Mouse (Mus musculus) frontal cortex, adult (tissue): ENCODE results near the gene Gmeb2.

Source experiments
- ATAC-seq: cut with Nextera tagmentation; 2 replicates; pipeline ENCODE4 v1.9.2; 2017; ENCODE audit warnings: mild to moderate bottlenecking, moderate library complexity, mixed read lengths; ENCODE audit not compliant: low TSS enrichment

Gmeb2 gene

DNA sequence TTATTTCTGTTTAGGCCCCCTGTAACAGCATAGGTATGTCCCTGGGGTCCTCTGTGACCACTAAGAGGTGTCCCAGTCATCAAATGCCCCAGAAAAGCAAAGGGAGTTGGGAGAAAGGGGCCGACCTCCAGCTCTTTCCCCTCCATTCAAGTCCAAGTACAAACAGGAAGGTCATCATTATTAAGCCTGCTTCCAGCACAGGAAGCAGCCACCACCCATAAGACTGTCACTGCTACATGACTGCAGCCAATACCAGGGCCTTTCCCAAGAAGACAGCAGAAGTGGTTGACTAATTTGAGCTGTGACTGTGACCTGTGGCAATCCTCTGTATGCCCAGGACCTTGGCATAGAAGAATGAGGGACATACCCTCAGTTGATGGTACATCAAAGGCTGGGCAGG, 59.5 kb downstream of the Gmeb2 start:
- no peak for ATAC-seq

DNA sequence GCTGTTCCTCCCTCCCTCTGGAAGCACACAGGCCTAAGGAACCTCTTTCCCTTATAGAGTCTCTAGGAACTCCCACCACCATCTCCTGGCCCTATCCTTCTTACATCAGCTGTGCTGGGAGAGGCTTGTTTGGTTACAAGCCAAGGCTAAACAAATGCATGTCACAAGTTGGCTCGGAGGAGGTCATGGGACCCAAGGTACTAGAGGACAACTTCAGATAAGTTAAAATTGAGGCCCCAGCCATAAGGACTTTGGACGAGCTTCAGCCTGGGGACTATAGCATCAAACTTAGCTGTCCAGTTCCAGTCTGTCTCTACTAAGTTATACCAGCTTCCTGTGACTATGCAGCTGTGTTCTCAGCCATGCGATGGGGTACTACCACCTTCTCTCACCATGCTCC, 60.7 kb downstream of the Gmeb2 start:
- no peak for ATAC-seq

DNA sequence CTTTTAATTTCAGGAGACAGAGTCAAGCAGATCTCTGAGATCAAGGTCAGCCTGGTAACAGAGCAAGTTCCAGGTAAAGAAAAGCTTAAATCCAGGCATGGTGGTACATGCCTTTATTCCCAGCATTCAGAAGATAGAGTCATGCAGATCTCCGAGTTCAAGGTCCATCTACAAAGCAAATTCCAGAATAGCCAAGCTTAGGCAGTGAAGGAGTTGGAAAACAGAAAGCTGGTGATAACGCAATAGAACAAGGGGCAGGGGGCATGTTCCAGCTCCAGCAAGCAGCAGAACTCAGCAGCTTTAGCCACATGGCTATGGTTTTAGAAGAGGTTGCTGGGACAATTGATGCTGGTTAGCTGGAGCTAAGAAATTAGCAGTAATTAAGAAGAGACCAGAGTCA, 62.8 kb downstream of the Gmeb2 start:
- ATAC-seq: no peak

DNA sequence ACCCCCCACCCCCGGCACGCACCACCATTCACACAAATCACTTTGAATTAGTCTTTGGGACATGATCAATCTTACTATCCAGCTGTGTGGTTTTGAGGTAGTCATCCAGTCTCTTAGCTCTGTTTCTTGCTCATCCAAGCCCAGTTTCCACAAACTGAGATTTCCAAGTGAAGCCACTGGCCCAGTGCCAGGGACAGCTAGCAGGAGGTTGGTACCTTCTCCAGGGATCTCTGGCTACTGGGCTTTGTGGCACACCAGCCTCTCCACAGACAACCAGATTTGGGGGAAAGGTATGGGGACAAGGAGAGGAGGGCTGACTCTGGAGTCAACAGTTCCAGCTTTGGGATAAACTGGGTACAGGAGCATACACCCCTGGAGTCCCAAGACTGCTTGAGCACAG, 67.5 kb downstream of the Gmeb2 start:
- no peak for ATAC-seq

DNA sequence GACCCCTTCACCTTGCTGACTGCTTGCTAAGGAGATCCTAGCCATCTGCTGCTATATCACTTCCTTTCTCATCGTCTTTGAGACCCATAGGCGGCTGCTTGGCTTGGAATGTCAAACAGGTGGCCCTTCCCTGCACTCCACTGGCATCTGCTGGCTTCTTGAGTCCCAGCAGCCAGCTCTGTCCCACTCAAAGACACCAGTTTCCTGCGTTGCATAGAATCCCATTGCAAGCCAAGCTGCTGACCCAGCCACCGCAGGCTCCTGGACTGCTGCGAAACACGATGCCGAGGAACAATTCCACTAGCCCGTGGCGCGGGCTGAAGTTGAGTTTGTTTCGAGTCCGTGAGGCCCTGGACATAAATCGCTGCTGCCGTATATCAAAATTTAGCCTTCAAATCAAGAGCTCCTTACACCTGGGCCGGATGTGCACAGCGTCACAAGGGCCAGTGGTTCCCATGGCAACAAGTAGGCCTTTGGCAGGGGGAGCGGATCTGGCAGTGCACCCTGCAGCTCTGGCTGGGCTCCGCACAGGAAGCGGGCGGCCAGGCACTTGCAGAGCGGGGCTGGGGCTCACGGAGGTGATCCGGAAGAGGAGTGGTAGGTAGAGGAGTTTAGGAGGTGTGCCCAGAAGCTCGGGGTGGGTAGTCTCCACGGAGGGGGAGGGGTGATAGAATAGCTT, 68.2 kb downstream of the Gmeb2 start, which contains the start of gene Fndc11:
Gene Fndc11 (plus strand): TSS at position 476 of the 679 bp plus-strand sequence.
- ATAC-seq: peak; percentile 59; the same call in 1 of the 2 replicates

DNA sequence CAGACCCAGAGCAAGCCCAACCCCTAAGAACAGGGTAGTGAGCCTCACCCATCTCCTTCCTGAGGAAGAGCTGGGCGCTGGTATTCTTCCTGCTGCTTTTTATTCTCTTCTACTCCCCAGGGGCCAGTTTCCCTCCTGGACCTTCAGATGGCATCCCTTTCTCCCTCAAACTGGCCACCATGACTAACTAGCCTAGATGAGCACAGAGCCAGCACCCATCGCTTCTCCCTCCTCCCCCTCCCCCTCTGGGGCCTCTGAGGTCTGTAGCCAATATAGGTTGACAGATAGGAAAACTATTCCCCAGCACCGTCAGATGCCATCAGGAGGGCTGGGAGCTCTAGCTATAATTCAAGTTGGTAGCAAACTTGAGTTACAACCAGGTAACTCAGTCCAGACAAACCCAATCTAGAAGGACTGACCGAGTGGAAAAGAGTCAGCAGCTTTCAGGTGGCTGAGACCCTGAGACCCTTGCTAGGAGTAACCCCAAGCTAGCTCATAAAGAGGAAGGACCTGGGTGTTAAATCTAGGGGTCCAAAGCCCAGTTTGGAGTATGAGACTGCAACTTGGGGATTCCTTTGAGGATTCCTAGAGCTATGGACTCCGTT, 68.9 kb downstream of the Gmeb2 start:
- ATAC-seq: no peak

DNA sequence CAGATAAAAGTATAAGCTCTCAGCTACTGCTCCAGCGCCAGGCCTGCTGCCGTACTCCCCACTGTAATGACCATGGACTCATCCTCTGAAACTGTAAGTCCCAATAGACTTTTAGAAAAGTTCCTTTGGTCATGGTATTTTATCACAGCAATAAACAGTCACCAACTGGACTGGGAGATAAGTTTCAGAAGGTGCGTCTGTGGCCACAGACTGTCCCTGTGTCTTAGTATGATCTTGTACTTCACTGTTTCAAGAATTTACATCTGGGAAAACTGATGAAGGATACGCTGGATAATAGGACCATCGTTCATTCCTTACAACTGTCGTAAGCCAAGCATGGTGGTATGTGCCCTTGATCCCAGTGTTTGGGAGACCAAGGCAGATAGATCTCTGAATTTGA, 71.8 kb downstream of the Gmeb2 start:
- ATAC-seq: no peak

DNA sequence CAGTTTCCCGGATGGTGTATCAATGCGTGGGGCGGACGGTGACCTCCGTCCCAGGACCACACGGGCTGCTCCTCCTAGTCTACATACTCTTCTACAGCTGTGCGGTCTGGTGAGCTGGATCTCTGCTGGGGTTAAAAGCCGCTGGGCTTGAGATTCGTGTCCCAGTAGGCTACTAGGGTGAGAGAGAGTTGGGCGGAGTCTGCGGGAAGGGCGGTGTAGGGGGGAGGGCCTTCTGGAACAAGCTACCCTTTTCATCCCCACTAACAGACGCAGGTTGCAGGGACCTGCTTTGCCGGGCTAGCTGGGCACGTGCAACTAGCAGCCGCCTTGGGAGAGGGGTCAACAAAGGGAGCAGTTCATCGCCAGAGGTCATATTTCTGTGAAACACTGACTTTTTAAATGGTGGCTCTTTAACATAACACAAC, 74.8 kb downstream of the Gmeb2 start, which contains the start of gene Srms:
Gene Srms (minus strand): TSS at position 165 of the 425 bp plus-strand sequence.
- no peak for ATAC-seq

DNA sequence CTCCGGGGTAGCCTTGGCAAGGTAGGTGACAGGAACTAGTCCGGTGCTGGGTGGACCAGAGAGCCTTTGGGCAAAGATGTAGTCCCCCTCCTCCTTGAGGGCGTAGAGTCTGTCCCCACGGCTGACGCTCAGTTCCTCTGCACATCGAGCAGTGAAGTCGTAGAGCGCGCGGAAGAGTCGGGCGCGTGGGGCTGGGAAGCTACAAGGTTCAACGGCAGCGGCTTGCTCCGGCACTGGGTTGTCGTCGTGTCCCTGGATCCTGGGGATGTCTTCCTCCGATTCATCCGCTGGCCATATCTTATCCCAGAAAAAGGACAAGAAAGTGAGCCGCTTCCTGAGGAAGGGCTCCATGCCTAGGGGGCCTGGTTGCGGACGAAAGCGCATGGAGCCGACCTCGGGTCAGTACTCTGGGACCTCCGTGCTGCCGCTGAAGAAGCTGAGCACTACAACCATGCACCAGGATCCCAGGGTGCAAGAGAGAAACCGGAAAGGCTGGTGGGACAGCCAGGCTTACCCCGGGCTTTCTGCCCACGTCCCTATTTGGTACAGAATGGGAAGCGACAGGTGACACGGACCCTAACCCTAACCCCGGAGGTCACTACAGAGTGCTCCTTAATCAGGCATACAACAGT, 75.3 kb downstream of the Gmeb2 start:
- no peak for ATAC-seq

DNA sequence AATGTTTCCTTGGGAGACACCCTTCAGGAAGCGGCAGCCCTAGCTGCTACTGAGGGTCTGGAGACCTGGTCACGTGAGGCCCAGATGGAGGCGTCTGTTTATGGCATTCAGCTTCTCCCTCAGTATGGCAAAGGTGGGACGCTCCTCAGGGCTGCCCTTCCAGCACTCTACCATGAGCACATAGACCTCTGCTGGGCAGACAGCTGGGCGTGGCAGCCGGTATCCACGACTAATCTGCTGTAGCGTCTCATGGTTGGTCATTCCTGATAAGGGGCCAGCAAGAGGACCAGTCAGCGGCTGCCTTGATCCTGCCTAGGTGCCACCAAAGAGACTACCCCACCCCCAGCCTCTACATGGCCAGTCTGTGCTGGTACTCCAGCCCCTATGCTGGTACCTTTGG, 81.7 kb downstream of the Gmeb2 start:
- no peak for ATAC-seq

DNA sequence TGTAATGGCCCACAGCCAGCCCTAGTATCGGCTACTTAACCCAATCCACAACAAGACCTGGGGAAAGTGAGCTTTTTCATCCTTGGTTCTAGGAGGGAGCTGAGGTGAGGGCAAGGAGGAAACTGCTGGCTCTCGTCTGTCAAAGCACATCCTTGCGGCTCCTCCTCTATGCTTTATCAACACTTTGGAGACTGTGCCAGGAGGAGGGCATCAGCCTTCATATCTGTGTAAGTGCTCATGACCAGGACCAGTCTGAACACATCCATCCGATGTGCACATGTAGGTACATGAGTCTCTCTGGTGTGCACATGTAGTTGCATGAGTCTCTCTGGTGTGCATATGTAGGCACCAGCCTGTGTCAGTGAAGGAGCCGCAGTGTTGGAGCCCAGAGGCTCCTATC, 82.2 kb downstream of the Gmeb2 start:
- ATAC-seq: no peak

DNA sequence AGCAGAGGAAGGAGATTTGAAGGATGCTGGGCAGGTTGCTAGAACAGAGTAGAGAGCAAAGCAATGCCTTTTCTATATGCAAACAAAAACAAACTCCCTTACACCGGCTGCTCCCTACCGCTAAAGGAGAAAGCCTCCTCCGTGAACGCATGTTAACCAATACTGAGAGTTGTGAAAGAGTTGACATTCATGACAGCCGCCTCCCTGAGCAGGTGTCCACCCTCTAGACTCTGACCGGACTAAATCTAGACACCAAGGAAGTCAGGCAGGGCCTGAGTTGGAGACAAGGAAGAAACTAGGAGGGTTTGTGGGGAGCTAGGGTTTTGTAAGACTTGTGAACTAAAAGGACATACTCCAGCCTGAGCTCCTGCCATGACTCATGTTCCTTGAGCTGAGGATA, 84.9 kb downstream of the Gmeb2 start:
- ATAC-seq: no peak

DNA sequence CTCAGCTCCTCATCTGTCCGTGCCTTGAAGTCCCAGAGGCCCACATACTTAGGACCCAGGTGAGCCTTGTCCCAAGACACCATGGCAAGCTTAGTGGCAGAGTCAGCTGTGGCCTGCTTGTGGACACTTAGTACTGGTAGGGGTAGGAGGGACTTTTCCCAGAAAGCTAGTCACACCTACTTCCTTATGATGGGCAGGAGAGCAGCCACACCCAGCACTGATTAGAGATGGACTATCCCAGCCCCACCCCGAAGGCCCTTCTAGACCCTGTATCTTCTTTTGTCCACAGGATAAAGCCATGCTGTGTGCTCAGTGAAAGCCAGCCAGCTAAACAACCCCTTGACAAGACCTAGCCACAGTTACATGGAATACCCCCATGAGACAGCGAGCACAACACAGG, 85.4 kb downstream of the Gmeb2 start, which contains the start of gene Ptk6:
Gene Ptk6 (minus strand): TSS at position 368 of the 400 bp plus-strand sequence.
- ATAC-seq: no peak

DNA sequence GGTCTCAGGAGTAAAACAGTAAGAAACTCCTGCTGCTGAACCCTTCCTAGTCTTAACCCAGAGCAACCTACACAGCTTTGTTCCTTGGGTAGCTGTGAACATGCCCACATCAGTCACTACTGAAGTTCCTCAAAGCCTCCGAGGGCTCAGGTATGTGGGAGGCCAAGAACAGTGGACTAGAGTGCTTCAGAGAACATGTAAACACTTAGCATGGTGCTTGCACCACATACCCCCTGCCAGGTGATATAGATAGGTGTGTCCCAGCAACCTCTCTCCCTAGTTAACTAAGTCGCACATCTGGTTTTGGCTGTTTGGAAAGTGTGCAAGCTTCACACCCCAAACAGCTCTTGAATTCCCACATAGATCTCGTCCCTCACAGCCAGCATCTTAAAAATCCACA, 86.2 kb downstream of the Gmeb2 start:
- ATAC-seq: no peak
